Mouse (Mus musculus) neural tube, embryonic 10.5 days (tissue): Measurements from ENCODE around the gene Olfr1333.
"Not testable (repeated sequence)": the region's sequence is repeated elsewhere in the genome, so short reads cannot be mapped to it uniquely, and the experiment has no call there.

ENCODE experiments used
- DNase-seq: peaks from one replicate; pipeline ENCODE4 v3.0.0-alpha.2; 2017; ENCODE audit warnings: low spot score; ENCODE audit errors: extremely low spot score

Olfr1333 gene

GRCm38 (mm10) chr4:118836179-118836578 lies at the start of gene Olfr1333:
Gene Olfr1333 (minus strand): TSS chr4:118836279.
- DNase-seq, result no peak

GRCm38 (mm10) chr4:118867566-118867965 lies 31.5 kb upstream of the Olfr1333 start:
- no peak for DNase-seq

GRCm38 (mm10) chr4:118864349-118864748 lies 28.3 kb upstream of the Olfr1333 start, which contains the start of gene Olfr1331:
Gene Olfr1331 (plus strand): TSS chr4:118864649.
- DNase-seq, result no peak

- DNase-seq, result no peak
Observed at GRCm38 (mm10) chr4:118862704-118863103, 26.6 kb upstream of the Olfr1333 start.

GRCm38 (mm10) chr4:118861791-118862190 lies 25.7 kb upstream of the Olfr1333 start:
- no peak for DNase-seq

- no peak for DNase-seq
Observed at GRCm38 (mm10) chr4:118818921-118819320, 17.2 kb downstream of the Olfr1333 start.

GRCm38 (mm10) chr4:118809844-118810243 lies 26.2 kb downstream of the Olfr1333 start, which contains the start of gene Olfr1335:
Gene Olfr1335 (minus strand): TSS chr4:118809944.
- DNase-seq, result no peak

GRCm38 (mm10) chr4:118792796-118793195 lies 43.3 kb downstream of the Olfr1333 start:
- not testable (repeated sequence) for DNase-seq

GRCm38 (mm10) chr4:118782486-118782885 lies 53.6 kb downstream of the Olfr1333 start, which contains the start of gene Olfr1337:
Gene Olfr1337 (minus strand): TSS chr4:118782586.
- no peak for DNase-seq
